Mouse (Mus musculus): ENCODE data around the gene Ntn5.

GRCm38 (mm10) chr7:45709036-45709435, 25.2 kb downstream of the Ntn5 start:
- no peak for TF ChIP-seq POLR2A (IDR thresholded peaks at IDR 0.05; ENCODE audit: low read depth, low read length)
- no peak for TF ChIP-seq CTCF (IDR thresholded peaks at IDR 0.05; ENCODE audit: extremely low read depth, insufficient read length, insufficient replicate concordance, low read depth, low read length)

All from small intestine, adult 2 months (tissue).